Mouse (Mus musculus): ENCODE results near the gene Spata20.

Spata20 gene

DNA sequence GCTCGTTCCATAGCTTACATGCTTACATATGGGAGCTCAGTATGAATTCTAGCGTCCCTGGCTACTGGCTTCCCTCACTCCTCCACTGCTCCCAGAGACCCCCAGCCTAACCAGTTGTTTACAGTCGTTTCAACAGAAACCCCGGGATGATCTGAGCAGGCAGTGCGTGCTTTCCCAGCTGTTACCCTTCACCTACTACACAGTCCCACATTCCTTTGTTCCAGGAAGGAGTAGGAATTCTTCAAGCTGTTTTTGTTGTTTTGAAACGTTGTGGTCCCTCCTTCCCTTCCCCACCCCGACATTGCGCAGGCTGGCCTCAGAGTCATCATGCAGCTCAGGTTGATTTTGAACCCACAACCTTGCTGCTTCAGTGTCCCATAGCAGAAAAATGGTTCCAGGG, 14.4 kb upstream of the Spata20 start:
- no peak for TF ChIP-seq CTCF (conservative IDR thresholded peaks at IDR 0.05; ENCODE audit: low read length)
- no peak for TF ChIP-seq NANOG (IDR thresholded peaks at IDR 0.05; ENCODE audit: borderline replicate concordance, low read length)
- TF ChIP-seq POU5F1 (IDR thresholded peaks at IDR 0.05; ENCODE audit: borderline replicate concordance, low read length) = no peak
- H3K36me3 ChIP-seq (ENCODE audit: insufficient read depth, low read length) = no peaks in the 10 kb centered on the region
- peaks cover 40% of the 10 kb centered on the region for H3K4me1 ChIP-seq (replicated peaks; ENCODE audit: low read depth, low read length)
- peaks cover 90% of the 10 kb centered on the region for H3K27me3 ChIP-seq (ENCODE audit: insufficient read depth, low read length)
- no peak overlapping the region; the same call in 1 of the 2 replicates for H3K4me3 ChIP-seq (replicated peaks; ENCODE audit: low read length)
- H3K9me3 ChIP-seq (ENCODE audit: low read length) = no peaks in the 10 kb centered on the region

- Histone ChIP-seq H3K9me3 (ENCODE audit: low read length) (no peaks in the 10 kb centered on the region), H3K36me3 (ENCODE audit: insufficient read depth, low read length) (no peaks in the 10 kb centered on the region), H3K4me1 (replicated peaks; ENCODE audit: low read depth, low read length) (peaks cover 46% of the 10 kb centered on the region)
Measured at GRCm38 (mm10) chr11:94499661-94500152, 13.7 kb upstream of the Spata20 start, which contains the start of gene Epn3. Gene Epn3 (minus strand): TSS chr11:94499974.

DNA sequence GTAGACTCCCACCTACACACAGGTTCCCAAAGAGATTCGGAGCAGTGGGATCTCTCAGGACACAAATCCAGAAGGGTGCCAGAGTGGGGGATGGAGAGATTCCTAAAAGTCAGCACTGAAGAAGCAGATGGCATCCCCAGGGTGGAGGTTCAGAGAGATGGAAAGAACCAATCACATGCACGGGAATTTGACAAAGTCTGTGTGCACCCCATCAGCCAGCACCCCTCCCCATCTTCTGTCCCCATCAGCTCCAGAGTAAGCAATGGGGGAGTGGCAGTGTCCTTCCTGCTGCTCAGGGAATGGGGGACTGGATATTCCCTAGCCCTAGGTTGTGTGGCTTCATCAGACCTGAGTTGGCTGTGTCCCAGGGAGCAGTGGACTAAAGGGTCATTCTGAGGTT, 13.1 kb upstream of the Spata20 start:
- Histone ChIP-seq H3K27me3 (ENCODE audit: insufficient read depth, low read length) (peaks cover 92% of the 10 kb centered on the region), H3K4me3 (replicated peaks; ENCODE audit: low read length) (no peak overlapping the region), H3K4me1 (replicated peaks; ENCODE audit: low read depth, low read length) (peaks cover 46% of the 10 kb centered on the region), H3K36me3 (ENCODE audit: insufficient read depth, low read length) (no peaks in the 10 kb centered on the region), H3K9me3 (ENCODE audit: low read length) (no peaks in the 10 kb centered on the region)
- TF ChIP-seq POU5F1 (IDR thresholded peaks at IDR 0.05; ENCODE audit: borderline replicate concordance, low read length) = no peak
- no peak for TF ChIP-seq CTCF (conservative IDR thresholded peaks at IDR 0.05; ENCODE audit: low read length)
- TF ChIP-seq NANOG (IDR thresholded peaks at IDR 0.05; ENCODE audit: borderline replicate concordance, low read length) = no peak

More at GRCm38 (mm10) chr11:94499661-94500152, 13.7 kb upstream of the Spata20 start, which contains the start of gene Epn3:
- peak within 1 kb of the TSS; percentile 50; the same call in 1 of the 2 replicates for H3K4me3 ChIP-seq (replicated peaks; ENCODE audit: low read length)
- peaks cover 91% of the 10 kb centered on the region for H3K27me3 ChIP-seq (ENCODE audit: insufficient read depth, low read length)
- no peak for TF ChIP-seq CTCF (conservative IDR thresholded peaks at IDR 0.05; ENCODE audit: low read length)
- no peak for TF ChIP-seq NANOG (IDR thresholded peaks at IDR 0.05; ENCODE audit: borderline replicate concordance, low read length)
- no peak for TF ChIP-seq POU5F1 (IDR thresholded peaks at IDR 0.05; ENCODE audit: borderline replicate concordance, low read length)

- Histone ChIP-seq H3K4me1 (replicated peaks; ENCODE audit: low read depth, low read length) (peaks cover 46% of the 10 kb centered on the region), H3K36me3 (ENCODE audit: insufficient read depth, low read length) (no peaks in the 10 kb centered on the region), H3K4me3 (replicated peaks; ENCODE audit: low read length) (peak overlapping the region; percentile 41; the same call in 1 of the 2 replicates), H3K27me3 (ENCODE audit: insufficient read depth, low read length) (peaks cover 93% of the 10 kb centered on the region), H3K9me3 (ENCODE audit: low read length) (no peaks in the 10 kb centered on the region)
- TF ChIP-seq CTCF (conservative IDR thresholded peaks at IDR 0.05; ENCODE audit: low read length) (no peak), NANOG (IDR thresholded peaks at IDR 0.05; ENCODE audit: borderline replicate concordance, low read length) (no peak), POU5F1 (IDR thresholded peaks at IDR 0.05; ENCODE audit: borderline replicate concordance, low read length) (no peak)
Measured at GRCm38 (mm10) chr11:94498093-94498996, 12.4 kb upstream of the Spata20 start.

DNA sequence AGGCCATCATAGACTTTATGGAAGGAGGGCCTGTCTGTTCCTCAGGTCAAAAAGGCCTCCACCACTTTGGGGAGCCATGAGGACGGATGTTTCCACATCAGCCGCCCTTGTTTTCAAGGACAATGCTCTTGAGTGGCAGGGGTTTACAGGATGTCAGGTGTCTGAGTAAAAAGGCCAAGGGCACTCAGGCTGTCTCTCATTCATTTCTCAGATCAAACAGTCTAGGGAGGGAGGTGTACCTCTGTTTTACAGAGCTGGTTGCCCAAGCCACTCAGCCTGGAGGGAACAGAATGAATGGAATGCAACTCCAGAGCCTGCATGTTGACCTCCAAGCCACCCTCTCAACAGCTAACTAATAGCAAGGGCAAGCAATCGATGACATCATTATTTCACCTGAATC, 9.4 kb upstream of the Spata20 start:
- Histone ChIP-seq H3K27me3 (ENCODE audit: insufficient read depth, low read length) (peaks cover 94% of the 10 kb centered on the region), H3K36me3 (ENCODE audit: insufficient read depth, low read length) (no peaks in the 10 kb centered on the region), H3K9me3 (ENCODE audit: low read length) (no peaks in the 10 kb centered on the region), H3K4me1 (replicated peaks; ENCODE audit: low read depth, low read length) (peaks cover 54% of the 10 kb centered on the region), H3K4me3 (replicated peaks; ENCODE audit: low read length) (no peak overlapping the region)
- TF ChIP-seq NANOG (IDR thresholded peaks at IDR 0.05; ENCODE audit: borderline replicate concordance, low read length) (no peak), CTCF (conservative IDR thresholded peaks at IDR 0.05; ENCODE audit: low read length) (no peak), POU5F1 (IDR thresholded peaks at IDR 0.05; ENCODE audit: borderline replicate concordance, low read length) (no peak)

DNA sequence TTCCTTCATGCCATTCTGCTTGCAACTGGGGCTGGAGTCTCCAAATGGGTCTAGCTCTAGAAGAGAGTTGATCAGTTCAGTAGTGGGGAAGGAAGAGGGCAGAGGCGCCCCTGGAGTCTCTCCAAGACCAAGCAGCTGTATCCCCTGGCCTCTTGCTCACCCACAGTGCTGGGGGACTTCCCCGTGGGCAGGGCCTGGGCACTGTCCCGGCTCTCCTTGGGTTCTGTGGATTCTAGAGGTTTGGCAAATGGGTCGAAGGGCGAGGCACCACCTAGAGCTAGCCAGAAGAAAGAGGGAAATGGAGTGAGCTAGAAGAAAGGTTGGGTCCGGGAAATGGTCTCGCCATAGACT, 5.7 kb upstream of the Spata20 start:
- TF ChIP-seq CTCF (conservative IDR thresholded peaks at IDR 0.05; ENCODE audit: low read length) (no peak), POU5F1 (IDR thresholded peaks at IDR 0.05; ENCODE audit: borderline replicate concordance, low read length) (no peak), NANOG (IDR thresholded peaks at IDR 0.05; ENCODE audit: borderline replicate concordance, low read length) (no peak)

GRCm38 (mm10) chr11:94491035-94491748, 5.2 kb upstream of the Spata20 start:
- TF ChIP-seq POU5F1 (IDR thresholded peaks at IDR 0.05; ENCODE audit: borderline replicate concordance, low read length) = no peak
- TF ChIP-seq NANOG (IDR thresholded peaks at IDR 0.05; ENCODE audit: borderline replicate concordance, low read length) = no peak
- TF ChIP-seq CTCF (conservative IDR thresholded peaks at IDR 0.05; ENCODE audit: low read length) = no peak
- Histone ChIP-seq H3K36me3 (ENCODE audit: insufficient read depth, low read length) (no peaks in the 10 kb centered on the region), H3K9me3 (ENCODE audit: low read length) (no peaks in the 10 kb centered on the region), H3K4me3 (replicated peaks; ENCODE audit: low read length) (peak overlapping the region; percentile 86), H3K4me1 (replicated peaks; ENCODE audit: low read depth, low read length) (peaks cover 26% of the 10 kb centered on the region), H3K27me3 (ENCODE audit: insufficient read depth, low read length) (peaks cover 94% of the 10 kb centered on the region)

More for the DNA sequence above, 5.7 kb upstream of the Spata20 start:
- no peaks in the 10 kb centered on the region for H3K9me3 ChIP-seq (ENCODE audit: low read length)
- peaks cover 94% of the 10 kb centered on the region for H3K27me3 ChIP-seq (ENCODE audit: insufficient read depth, low read length)
- H3K4me3 ChIP-seq (replicated peaks; ENCODE audit: low read length) = peak overlapping the region; percentile 86
- H3K4me1 ChIP-seq (replicated peaks; ENCODE audit: low read depth, low read length) = peaks cover 29% of the 10 kb centered on the region
- no peaks in the 10 kb centered on the region for H3K36me3 ChIP-seq (ENCODE audit: insufficient read depth, low read length)

GRCm38 (mm10) chr11:94489745-94490144, 3.8 kb upstream of the Spata20 start:
- TF ChIP-seq CTCF (conservative IDR thresholded peaks at IDR 0.05; ENCODE audit: low read length) = no peak
- TF ChIP-seq NANOG (IDR thresholded peaks at IDR 0.05; ENCODE audit: borderline replicate concordance, low read length) = no peak
- peaks cover 20% of the 10 kb centered on the region for H3K4me1 ChIP-seq (replicated peaks; ENCODE audit: low read depth, low read length)
- H3K9me3 ChIP-seq (ENCODE audit: low read length) = no peaks in the 10 kb centered on the region
- H3K36me3 ChIP-seq (ENCODE audit: insufficient read depth, low read length) = no peaks in the 10 kb centered on the region
- peaks cover 95% of the 10 kb centered on the region for H3K27me3 ChIP-seq (ENCODE audit: insufficient read depth, low read length)
- no peak overlapping the region for H3K4me3 ChIP-seq (replicated peaks; ENCODE audit: low read length)

All from E14TG2a.4 (cell line).